In the genomic region with DNA sequence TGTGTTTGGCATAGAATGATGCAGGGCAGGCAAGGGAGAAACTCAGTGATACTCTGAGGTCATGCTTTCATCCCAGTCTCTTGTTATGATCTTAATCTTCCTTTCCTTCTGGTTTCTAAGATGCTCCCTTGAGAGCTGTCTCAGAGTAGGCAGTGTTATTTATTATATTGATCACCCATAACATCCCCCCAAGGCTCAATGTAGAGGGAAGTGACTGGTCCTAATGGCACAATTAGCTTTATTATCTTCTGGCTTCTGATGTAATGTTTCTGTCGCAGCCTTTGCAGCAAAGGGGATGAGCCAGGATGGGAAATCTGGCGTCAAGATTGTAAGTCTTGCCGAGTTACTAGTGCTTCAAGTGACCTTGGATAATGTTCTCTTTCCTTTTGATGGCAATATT, we compare ENCODE assay signal across 19 mouse cellular contexts.
"Had no signal": no experiment of that assay in that cellular context is flagged by ENCODE, and none has a peak within 500 bp of the region (broad histone marks: within the 10 kb centered on the region; RNA-seq: fewer than 3 reads in every experiment).

No protein-coding gene starts in this region.

- H3K9me3 ChIP-seq: midbrain, embryonic 10.5 days; midbrain, embryonic 12.5 days; neural tube, embryonic 12.5 days had no signal

- H3K27me3 ChIP-seq: midbrain, embryonic 12.5 days; neural tube, embryonic 12.5 days had no signal

- H3K36me3 ChIP-seq: midbrain, embryonic 10.5 days; midbrain, embryonic 12.5 days; neural tube, embryonic 12.5 days had no signal

- H3K27ac ChIP-seq: liver, embryonic 14.5 days; midbrain, embryonic 10.5 days; midbrain, embryonic 12.5 days; neural tube, embryonic 12.5 days had no signal

- H3K4me3 ChIP-seq: midbrain, embryonic 10.5 days; midbrain, embryonic 12.5 days; myocyte; neural tube, embryonic 12.5 days had no signal

- ATAC-seq: midbrain, embryonic 16.5 days had no signal

- H3K4me2 ChIP-seq: lung, embryonic 14.5 days; midbrain, embryonic 12.5 days; neural tube, embryonic 12.5 days had no signal

- DNase-seq: lung, adult 18-20 months; lung, embryonic 14.5 days; lung, postnatal 10 days; lung, postnatal 4 days; midbrain, embryonic 14.5 days; retina, postnatal 1 day; right cerebral cortex, adult 18-20 months; right cerebral cortex, postnatal 25 days; right cerebral cortex, postnatal 4 days; spleen, adult 18-20 months; thymus, adult 18-20 months; thymus, postnatal 14 days; thymus, postnatal 36 days had no signal

- H3K9ac ChIP-seq: liver, embryonic 14.5 days; lung, embryonic 14.5 days; midbrain, embryonic 12.5 days; neural tube, embryonic 12.5 days had no signal
